In genomic region chr5:109553160-109553930, GRCm38 (mm10) we compare ENCODE assay signal across 7 mouse cellular contexts. TPM values are rescaled to one million over a fixed set of nuclear protein-coding genes. Genes with fewer than 3 reads are reported as not detected.
A peak's percentile ranks its signal among the peaks of the same experiment; 100 is the strongest.
DNase-seq lines count a peak whose midpoint lies in the region; ATAC-seq lines count a peak whose summit lies in the region.

No protein-coding gene starts in this region.

- no peak overlapping the region for H3K4me3 ChIP-seq in midbrain, embryonic 11.5 days (ENCODE audit: low read depth, low read length)

- no peak overlapping the region for H3K4me2 ChIP-seq in midbrain, embryonic 11.5 days

- no peaks in the 10 kb centered on the region for H3K4me1 ChIP-seq in midbrain, embryonic 11.5 days (ENCODE audit: control insufficient read depth, insufficient read depth, low read length)

- H3K9ac ChIP-seq in midbrain, embryonic 11.5 days (ENCODE audit: low read length), result no peak overlapping the region

- no peak overlapping the region for H3K27ac ChIP-seq in midbrain, embryonic 11.5 days (ENCODE audit: low read depth, low read length)

- peaks cover 3% of the 10 kb centered on the region; the same call in 1 of the 2 replicates for H3K36me3 ChIP-seq in midbrain, embryonic 11.5 days (ENCODE audit: control insufficient read depth, insufficient read depth, low read length)

- no peak for ATAC-seq in midbrain, embryonic 11.5 days (ENCODE audit: low FRiP score)

- no peaks in the 10 kb centered on the region for H3K27me3 ChIP-seq in midbrain, embryonic 11.5 days (ENCODE audit: control insufficient read depth, insufficient read depth, low read length)

- 71% methylated on average over 18 of the region's 18 CpGs for WGBS in midbrain, embryonic 11.5 days

- peak; percentile 6 to 42 for DNase-seq in kidney, postnatal 25 days
- DNase-seq in kidney, adult 11 months, result no peak
- peak; percentile 50 for DNase-seq in 3T3-L1 (ENCODE audit: low read depth, low spot score)
- DNase-seq in B cell, adult 2 months, result peak; percentile 66 to 70
- peak; percentile 71 for DNase-seq in cerebellum, adult 9-11 months
- no peak for DNase-seq in midbrain, embryonic 11.5 days (ENCODE audit: low spot score, missing footprints)
- no peak for DNase-seq in kidney, adult 9 months

- H3K9me3 ChIP-seq in midbrain, embryonic 11.5 days (ENCODE audit: control insufficient read depth, low read length), result peaks cover 47% of the 10 kb centered on the region

RNA-seq across cellular contexts. Expression of gene Crlf2, which starts 5.4 kb away (rescaled TPM):
- 2.4 and 2.9 TPM in 2 replicates for polyA plus RNA-seq in midbrain, embryonic 11.5 days (2014; fragmentation: Nextera tagmentation; extraction: Ambion mirVana)

Comparison
In these comparisons a context has a peak if more than half of its experiments do, and no peak if none do; other contexts are left out.
1. DNase-seq: peak in kidney, postnatal 25 days (2 of 2), 3T3-L1 (single experiment), B cell, adult 2 months (2 of 2) and cerebellum, adult 9-11 months (single experiment); none in kidney, adult 11 months (single experiment), midbrain, embryonic 11.5 days (single experiment) and kidney, adult 9 months (single experiment).